Mouse (Mus musculus) c-Kit-positive CD71-negative TER-119-negative erythroid progenitor cells, embryonic 14.5 days (primary cell): ENCODE measurements around the gene Gm49321.
A peak's percentile ranks its signal among the peaks of the same experiment; 100 is the strongest.

Experiments used
- DNase-seq: peaks from one replicate; pipeline ENCODE4 v3.0.0-alpha.2; 2013; ENCODE audit warnings: low read depth

Gene Gm49321

DNA sequence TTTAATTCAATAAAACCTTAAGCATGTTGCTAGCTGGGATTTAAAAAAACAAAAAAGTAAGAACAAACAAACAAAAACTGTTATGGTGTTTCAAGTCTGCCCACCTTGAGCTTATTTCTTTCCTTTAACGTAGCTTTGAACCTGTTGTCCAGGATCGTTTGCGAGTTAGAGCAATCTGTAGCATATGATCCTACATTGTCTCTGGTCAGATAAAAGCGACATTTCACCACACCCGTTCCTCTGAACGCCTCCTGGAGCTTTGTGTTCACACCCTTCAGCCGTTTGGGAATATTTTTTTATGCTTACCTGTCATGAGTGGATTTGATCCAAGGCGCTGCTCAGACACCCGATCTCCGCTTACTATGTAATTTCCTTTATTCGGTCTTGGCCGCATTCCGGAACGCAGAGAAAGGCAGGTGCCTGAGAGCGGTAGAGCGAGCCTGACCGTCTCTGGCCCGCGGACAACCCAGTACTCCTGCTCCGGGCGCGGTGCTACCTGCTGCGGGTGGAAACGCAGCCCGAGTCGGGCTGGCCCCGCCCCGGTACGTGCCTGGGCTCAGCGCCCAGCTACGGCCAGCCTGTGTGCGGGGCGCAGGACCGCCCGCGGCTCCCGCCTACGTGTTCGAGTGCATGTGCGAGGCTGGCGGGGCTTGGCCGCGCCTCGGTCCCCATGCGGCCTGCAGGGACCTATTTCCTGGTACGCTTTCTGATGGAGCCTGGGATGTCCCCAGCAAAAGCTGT is 12.0 kb downstream of the Gm49321 start:
- no peak for DNase-seq

DNA sequence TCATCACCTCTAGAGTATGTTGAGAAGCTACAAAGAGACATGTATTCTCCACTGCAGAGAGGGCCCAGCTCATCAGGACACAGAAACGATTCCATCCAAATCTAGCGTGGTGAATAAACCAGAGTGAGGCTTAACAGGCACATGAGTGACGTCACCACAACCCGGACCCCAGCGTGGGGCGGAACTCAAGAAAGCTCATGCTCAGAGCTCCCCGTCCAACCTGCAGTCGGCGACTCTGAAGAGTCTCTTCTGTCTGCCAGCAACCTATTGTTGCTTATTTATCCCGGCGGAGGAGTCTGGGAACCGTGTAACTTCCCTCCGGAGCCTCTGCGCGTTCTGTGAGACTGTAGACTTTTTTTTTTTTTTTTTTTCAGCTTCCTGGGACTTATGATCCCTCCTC is 15.4 kb downstream of the Gm49321 start:
- DNase-seq, result peak; percentile 28

DNA sequence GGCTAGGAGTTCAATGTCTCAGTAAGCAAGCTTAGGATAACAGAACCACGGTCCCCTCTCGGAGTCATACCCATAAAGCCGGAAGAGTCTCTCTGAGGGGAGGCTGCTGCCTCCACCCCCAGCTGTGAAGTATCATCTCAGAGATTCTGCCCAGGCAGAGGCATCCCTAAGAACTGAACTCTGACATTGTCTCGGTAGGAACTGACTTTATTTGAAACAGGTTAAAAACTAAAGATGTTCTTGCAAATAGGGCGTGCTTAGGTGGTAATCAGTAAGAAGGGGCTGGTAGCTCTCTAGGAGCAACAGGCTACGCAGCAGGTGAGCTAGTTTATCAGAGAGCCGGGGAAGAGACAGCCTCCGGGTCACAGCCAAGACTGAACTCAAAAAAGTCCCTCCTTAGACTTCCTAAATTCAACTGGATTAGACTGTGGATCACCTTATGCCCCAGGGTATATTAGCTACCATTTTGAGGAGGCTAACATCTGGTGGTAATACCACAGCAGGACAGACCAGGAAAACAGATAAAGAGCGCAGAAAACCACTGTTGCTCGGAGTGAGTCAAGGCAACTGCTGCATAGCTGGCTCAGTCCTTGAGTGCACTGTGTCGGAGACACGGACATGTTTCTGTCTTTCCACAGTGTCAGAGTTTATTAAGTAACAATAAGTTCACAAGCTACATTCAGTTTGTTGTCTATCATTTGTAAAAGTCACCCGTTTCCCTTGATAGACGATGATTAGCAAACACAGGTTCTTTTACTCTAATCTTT is 16.1 kb downstream of the Gm49321 start:
- peak; percentile 26 for DNase-seq

DNA sequence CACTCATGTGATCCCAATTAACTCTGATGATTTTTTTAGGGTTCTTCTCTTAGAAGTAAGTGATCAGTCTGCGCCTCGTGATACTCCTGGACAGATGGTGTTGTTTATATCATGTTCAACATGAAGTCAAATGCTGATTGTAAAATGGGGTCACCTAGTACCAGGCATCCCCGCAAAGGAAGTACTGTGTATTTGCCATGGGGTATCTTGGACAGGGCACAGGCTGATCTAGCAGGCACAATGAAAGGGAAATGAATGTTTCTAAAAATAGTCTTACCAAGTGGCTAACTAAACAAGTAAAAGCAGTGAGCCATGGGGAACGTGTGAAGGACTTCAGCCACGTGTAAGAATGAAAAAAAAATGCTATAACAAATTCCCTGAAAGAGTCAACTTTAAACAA is 17.3 kb downstream of the Gm49321 start:
- no peak for DNase-seq

DNA sequence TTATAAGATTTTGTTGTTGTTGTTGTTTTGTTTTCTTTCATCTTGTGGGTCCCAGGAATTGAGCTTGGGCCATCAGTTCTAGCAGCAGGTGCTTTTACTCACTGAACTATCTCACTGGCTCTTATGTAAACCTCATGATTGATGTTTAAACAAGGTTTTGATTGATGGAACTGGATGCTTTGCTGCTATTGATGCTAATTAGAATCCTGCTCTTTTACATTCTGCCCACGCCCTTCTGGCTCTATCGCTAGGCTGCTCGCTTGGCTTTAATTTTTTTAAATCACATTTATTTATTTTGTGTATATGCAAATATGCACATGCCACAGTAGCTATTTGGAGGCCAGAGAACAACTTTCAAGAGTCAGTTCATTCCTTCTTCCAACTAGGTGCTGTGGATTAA is 20.2 kb downstream of the Gm49321 start:
- DNase-seq, result no peak

DNA sequence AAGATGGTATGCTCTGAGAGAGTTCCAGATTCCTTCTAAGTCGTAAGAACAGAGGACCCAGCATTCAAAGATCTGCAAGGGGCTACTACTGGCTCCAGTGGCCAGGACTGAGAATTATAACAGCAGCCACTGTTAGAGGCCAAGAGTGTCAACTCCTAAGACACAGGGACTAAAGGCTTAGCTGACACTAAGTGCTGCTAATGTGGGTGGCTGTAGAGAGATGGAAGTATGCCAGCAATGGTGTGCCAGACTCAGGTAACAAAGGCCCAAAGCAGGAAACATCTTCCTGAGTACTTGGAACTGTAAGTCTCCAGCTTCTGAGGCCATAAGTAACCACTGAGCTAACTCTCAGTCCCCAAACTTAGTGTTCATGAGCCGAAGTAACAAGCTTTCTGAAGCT is 21.4 kb downstream of the Gm49321 start:
- DNase-seq, result no peak

DNA sequence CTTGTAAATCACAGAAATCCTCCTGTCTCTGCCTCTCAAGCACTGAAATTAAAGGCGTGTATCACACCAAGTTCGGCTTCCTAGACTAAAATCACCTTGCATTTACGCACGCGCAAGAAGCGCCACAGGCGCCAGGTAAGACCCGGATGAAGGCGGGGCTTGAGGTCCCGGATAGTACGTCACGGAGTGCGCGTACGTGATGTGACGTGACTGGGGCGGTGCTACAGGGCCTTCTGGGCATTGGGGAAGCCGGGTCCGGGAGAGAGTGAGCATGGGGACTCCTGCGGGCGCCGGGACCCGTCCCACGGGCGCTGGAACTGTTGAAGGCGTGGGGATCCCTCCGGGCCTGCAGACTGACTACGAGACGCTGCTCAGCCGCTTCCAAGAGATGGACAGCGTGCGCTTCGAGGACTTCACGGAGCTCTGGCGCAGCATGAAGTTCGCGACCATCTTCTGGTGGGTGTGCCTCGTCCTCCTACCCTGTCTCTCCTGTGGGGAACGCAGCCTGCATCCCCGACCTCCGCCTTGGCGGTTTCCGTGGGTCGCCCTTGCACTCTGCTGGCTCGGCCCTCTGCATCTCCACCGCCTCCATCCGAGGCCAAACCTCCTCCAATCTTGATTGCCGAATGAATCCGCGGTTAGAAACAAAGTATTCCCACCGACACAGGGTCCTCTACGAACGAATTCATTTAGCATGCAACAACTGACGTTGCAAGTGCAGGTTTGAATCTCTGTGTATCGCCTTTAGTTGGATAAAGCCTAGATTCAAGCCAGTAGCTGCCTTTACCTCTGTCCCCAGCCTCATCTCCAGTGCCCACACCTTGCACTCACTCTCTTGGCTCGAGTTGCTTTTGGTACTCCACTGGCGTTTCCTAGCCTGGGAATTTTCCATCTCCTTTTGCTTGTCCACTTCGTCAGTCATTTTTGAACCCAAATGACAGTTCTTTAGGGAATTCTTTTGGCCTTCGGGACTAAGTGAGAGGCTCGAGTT is 27.1 kb downstream of the Gm49321 start, which contains the start of gene Snapc1:
TSS of gene Snapc1 (plus strand) at position 191 of the 991 bp plus-strand sequence.
- peak; percentile 96 for DNase-seq

DNA sequence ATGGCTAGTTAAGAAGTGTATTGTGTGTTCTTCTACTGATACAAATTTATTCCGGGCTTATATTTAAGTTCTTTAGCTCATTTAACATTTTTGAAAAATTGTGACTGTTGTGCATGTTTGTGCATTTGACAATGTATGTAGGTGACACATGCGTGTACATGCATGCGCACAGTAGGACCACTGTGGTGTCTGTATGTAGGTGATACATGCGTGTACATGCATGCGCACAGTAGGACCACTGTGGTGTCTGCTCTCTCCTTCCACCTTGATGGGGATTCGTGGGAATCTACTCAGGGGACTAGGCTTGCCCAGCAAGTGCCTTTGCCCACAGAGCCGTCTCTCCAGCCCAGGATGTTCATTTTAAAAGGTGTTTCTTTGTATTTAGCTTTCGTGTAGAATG is 31.7 kb downstream of the Gm49321 start:
- no peak for DNase-seq

DNA sequence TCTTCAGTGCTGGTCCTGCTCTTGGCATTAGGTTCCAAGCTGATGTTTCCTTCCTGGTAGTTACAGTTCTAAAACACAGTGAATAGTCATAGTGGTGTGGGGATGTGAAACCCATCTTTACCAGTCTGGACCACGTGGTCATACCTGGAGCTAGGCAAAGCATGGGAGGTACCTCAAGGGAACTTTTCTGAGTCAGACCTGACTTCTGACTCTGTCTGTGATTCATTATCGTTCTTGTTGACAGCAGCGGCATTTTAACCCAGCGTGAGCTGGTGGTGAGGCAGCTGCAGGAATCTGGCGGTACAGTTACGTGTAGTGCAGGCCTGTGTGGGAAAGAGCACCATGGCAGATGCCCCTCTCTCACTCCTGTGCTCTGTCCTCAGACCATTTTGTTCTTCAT is 37.1 kb downstream of the Gm49321 start:
- DNase-seq, result no peak

DNA sequence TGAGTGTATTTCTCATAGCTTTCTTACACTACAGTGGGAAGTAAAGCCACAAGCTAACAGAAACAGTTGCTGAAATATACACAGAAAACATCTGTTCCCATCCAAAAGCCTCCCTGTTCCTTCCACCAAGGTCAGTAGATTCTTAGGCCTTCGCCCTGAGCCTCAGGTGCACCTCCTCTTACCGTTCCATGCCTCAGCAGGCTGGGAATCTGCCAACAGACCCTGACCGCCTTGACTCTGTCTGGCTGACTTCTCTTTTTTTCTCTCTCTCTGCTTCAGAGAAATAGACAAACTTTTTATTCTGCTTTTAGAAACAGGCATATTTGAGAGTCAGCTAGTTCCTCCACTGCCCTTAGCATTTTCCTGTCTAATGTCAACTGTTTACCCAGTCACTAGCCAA is 40.7 kb downstream of the Gm49321 start:
- no peak for DNase-seq

DNA sequence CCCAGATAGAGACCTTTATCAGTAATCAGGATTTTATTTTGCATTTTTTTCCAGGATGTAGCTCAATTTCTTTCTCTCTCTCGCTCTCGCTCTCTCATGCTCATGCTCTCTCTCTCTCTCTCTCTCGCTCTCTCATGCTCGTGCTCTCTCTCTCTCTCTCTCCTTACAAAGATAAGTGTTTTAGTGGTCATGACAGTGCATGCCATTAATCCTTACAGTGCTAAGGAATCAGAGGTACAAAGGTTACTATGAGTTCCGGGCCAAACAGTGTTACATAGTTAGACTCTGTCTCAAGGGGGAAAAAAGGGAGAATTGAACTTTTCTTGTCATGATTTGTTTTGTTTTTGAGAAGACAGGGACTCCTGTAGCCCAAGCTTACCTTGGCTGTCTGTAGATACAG is 42.2 kb downstream of the Gm49321 start:
- DNase-seq, result no peak

DNA sequence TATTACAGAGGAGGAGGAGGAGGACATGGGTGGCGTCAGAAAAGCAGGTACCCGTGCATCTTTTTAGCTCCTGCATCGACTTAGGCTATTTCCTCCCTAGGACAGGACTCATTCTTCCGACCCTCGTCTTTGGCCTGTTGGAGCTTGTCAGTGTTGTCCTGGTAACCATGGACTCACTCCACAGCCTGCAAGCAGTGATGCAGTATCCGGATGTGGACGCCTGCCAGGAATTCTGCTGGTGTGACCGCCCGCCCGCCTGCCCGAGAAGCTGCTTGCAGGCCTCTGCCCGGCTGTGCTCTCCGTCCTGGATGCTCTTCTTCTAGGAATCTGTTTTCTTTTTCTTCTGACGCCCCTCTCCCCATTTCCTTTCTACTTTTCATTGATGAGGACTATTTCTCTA is 45.1 kb downstream of the Gm49321 start:
- no peak for DNase-seq

DNA sequence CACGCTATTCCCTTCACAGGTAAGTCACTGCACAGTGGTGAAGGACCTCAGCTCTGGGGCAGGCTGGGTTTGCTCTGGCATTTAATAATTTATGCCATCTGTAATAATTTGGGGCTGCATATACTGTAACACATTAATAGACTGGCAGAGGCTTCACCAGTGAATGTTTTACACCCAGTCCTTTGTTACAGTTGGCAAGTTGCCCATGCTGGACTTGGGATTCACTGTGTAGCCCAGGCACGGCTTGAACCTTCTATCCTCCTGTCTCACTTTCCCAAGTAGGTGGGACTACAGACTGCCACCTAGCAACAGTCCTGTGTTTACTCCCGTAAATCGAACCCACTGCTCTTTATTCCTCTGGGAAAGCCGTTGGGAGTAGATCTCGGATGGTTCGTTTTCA is 48.8 kb downstream of the Gm49321 start:
- DNase-seq, result no peak

DNA sequence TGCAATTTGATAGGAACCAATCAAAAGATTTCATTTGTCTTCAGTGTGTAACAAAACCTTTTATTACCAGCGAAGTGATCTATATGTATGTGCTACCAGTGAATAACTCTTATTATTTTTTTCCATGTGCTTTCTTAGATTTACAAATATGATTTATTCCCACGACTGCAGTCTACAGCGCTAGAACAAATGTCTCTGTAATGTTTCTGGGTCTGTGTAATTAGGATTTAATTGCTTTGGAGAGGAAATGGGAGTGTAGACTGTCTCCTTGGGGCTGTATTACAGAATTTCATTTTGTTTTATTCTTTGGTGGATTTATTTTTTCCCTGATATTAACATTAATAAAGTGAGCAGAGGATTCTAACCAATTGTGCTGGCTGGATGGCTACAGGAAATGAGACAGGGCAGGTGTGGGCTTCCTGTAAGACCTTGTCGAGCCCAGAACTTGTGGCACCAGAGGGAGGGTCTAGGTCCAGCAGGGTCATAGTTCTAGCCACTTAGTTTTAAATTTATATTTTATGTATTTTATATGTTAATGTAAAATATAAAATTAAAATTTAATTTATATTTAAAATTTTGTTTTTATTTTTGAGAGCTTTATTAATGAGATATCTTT is 51.0 kb downstream of the Gm49321 start:
- DNase-seq, result no peak

DNA sequence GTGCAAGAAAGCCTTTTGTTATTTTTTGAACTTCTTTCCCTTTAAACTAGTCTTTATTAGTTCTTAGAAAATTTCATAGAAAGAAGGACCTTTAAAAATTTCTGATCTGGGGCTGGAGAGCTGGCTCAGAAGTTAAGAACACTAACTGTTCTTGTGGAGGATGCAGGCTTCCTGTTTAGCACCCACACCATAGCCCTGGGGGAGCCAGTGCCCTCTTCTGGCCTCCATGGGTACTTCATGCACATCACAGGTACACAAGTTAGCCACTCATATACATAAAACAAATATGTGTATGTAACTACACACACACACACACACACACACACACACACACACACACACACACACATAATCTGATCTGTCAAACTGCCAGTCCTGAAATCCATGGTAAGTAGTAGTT is 52.1 kb downstream of the Gm49321 start:
- DNase-seq, result peak; percentile 39

DNA sequence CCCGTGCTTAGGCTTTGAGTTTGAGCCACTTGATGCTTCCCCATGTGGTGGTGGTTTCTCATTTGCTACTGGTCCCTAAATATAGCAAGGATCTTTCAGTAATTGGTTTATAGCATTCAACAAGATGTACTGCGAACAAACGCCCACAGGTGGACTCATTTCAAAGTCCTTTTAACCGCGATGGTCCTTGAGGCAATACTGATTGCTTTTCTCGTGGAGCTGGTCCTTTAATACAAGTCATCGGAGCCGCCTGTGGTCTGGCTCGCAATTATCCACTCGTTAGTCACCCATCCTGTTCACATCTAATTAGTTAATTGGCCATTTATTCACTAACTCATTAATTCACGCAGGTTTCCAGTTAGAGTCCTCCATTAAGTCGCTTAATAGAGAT is 59.4 kb downstream of the Gm49321 start:
- no peak for DNase-seq

DNA sequence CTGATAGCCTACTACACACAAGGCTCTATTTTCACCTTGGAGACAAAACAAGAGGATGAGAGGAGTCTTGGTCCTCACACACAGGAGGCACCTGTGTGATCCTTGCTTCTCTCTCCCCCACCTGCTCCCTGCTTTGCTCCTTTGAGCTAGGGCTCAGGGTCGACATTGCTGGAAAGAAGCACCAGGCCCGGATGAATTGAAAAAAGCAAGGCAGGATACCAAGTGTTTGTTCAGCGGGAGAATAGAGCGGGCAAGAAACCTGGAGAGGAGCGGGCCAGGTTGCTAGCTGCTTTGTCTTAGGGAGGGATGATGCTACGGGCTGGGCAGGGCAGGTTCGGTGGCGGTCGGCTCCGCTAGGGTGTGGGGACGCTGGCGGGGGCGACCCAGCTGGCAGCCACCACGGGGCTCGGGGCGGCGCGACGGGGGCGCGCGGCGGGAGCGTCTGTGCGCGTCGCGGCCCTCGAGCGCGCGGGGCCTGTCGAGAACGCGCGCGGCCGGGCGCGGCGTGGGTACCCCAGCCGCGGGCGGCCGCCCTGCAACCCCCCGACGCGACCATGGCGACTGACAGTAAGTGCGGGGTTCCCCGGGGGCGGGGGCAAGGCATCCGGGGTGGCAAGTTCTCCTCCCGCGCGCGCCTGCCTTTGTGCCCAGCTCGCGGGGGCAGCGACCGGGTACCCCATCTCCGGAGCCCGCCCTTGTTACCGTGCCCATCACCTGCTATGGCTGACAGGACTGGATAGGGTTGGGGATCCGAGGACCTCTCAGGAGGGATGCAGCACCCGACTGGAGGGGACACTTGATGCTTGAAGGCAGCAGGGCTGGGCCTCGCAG is 60.1 kb downstream of the Gm49321 start, which contains the start of gene Syt16:
TSS of gene Syt16 (plus strand) at position 365 of the 831 bp plus-strand sequence.
- DNase-seq, result no peak

DNA sequence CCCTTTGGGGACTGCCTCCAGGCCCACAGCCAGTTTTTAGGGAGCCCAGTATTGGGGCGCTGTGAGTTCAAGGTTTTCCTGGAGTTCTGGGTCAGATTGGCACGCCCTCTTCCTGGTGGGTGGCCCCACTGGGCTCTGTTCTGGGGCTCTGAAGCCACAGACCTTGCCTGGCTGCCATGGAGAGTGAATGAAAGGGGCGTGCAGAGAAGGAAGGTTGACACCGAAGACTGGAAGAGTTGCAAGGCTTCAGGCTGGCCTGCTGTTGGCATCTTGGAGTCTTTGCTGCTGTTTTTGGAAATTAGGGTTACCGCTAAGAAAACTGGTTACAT is 60.6 kb downstream of the Gm49321 start:
- no peak for DNase-seq

DNA sequence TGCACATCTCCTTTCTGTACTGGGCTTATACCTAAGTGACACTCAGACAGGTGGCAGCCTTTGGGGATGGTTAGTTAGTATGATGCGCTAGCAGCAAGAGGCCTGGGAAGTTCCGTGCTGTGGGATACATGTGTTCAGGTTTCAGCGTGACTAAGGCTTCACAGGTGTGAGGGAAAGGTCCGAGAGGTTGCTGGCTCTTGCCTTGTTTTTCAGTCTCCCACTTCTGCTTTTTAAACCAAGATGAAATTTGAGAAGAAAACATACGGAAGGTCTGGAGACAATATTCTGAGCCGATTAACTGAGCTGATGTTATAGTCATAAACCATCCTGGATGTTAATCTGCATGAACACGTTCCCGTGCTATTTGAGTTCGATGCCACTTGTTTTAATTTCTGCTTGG is 65.0 kb downstream of the Gm49321 start:
- no peak for DNase-seq

DNA sequence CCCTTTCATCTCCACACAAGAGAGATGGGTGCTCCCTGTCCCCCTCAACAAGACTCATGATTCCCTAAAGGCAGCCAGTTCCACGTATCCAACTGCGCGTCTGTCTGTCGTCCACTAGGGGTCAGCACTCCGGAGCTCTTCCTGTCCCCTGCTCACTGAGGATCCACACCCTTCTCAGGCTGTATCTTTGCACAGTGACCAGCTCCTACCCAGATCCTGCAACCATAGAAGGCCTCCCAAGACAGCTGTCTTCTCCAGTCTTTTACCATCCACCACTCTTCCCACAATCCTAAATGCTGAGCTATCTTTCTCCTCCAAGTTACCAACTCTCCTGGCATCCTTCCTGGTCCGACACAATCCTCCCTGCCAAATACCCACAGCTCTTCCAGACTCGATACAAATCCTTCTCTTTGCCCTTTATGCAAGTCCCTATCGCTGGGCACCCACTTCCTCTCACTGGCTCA is 72.0 kb downstream of the Gm49321 start:
- peak; percentile 28 for DNase-seq

DNA sequence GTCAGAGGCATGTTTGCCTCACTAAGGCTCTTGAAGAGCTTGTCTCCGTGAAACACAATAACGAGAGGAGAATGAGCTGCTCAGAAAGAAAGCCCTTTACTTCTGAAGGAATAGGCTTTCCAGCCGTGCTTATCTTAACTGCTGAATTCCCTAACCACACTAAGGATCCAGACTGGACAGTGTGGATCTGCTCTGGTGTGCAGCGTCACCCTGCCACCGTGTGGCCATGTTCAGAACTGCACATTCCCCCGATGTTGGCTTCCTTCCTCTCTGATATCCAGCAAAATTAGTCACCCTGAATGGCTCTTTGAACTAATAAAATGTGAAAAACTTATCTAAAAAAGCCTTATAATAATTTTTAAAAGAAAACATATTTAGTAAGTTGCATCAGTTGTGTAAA is 76.3 kb downstream of the Gm49321 start:
- peak; percentile 42 for DNase-seq
